Mouse (Mus musculus) testis, adult 2 months (tissue): ENCODE data around the gene Cyp39a1.
A peak's percentile ranks its signal among the peaks of the same experiment; 100 is the strongest.

Experiments
- CTCF ChIP-seq: fragments of 200-500 bp; IDR thresholded peaks from 2 replicates; pipeline ENCODE4 v1.5.1; 2012; ENCODE audit warnings: low read depth, mild to moderate bottlenecking, inconsistent platforms, low read length, moderate library complexity; ENCODE audit not compliant: control insufficient read depth, insufficient read depth, insufficient replicate concordance
- POLR2A ChIP-seq: fragments of 200-500 bp; IDR thresholded peaks from 2 replicates; pipeline ENCODE4 v1.6.1; 2012; ENCODE audit warnings: low read depth, mild to moderate bottlenecking, inconsistent platforms, low read length, moderate library complexity; ENCODE audit not compliant: control insufficient read depth

DNA sequence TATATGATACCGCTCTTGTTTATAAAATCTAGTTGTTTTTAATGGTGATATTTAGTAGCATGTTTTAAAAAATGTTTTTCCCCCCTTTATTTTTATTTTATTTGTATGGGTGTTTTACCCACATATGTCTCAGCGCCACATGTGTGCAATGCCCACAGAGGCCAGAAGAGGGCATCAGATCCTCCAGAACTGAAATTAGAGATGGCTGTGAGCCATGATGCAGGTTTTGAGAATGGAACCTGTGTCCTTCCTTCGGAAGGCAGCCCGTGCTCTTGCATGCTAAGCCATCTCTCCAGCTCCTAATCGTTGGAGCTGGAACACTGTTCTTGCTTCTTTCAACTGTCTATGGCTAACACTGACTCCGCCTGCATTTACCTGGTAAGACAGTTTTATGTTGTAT lies 33.8 kb downstream of the Cyp39a1 start:
- TF ChIP-seq CTCF (peak; percentile 51; the same call in 1 of the 2 replicates), POLR2A (no peak)
